Mouse (Mus musculus) thymus, adult 2 months (tissue): ENCODE results near the gene Dffa. TPM values are rescaled to one million over a fixed set of nuclear protein-coding genes. Genes with fewer than 3 reads are reported as not detected.
A peak's percentile ranks its signal among the peaks of the same experiment; 100 is the strongest.

Experiments used
- DNase-seq: peaks from one replicate; pipeline ENCODE4 v3.0.0; 2021
- H3K27ac ChIP-seq: fragments of 200-500 bp; 2 replicates; pipeline ENCODE4 v1.5.1; 2012; ENCODE audit warnings: low read length, control low read depth; ENCODE audit not compliant: control insufficient read depth, insufficient read depth
- H3K27me3 ChIP-seq: fragments of 200-500 bp; 2 replicates; pipeline ENCODE4 v1.6.1; 2012; ENCODE audit warnings: mild to moderate bottlenecking, low read length, moderate library complexity, mixed read lengths; ENCODE audit not compliant: control insufficient read depth, insufficient read depth
- H3K36me3 ChIP-seq: fragments of 200-500 bp; 2 replicates; pipeline ENCODE4 v1.6.1; 2012; ENCODE audit warnings: mild to moderate bottlenecking, low read length, moderate library complexity; ENCODE audit not compliant: control insufficient read depth, insufficient read depth
- H3K4me1 ChIP-seq: fragments of 200-500 bp; replicated peaks from 2 replicates; pipeline ENCODE4 v1.6.1; 2012; ENCODE audit warnings: low read length; ENCODE audit not compliant: control insufficient read depth, insufficient read depth
- H3K4me3 ChIP-seq: fragments of 200-500 bp; 2 replicates; pipeline ENCODE4 v1.5.1; 2012; ENCODE audit warnings: mild to moderate bottlenecking, low read length, control low read depth, moderate library complexity; ENCODE audit not compliant: control insufficient read depth, insufficient read depth
- CTCF ChIP-seq: fragments of 200-500 bp; IDR thresholded peaks from 2 replicates; pipeline ENCODE4 v1.5.1; 2012; ENCODE audit warnings: mild to moderate bottlenecking, control low read depth, low read length, moderate library complexity, borderline replicate concordance; ENCODE audit not compliant: control insufficient read depth, poor library complexity, insufficient read depth; ENCODE audit errors: extremely low read depth
- POLR2A ChIP-seq: fragments of 200-500 bp; IDR thresholded peaks from 2 replicates; pipeline ENCODE4 v1.6.1; 2012; ENCODE audit warnings: mild to moderate bottlenecking, low read length, control low read depth, moderate library complexity; ENCODE audit not compliant: control insufficient read depth, poor library complexity, insufficient read depth; ENCODE audit errors: extremely low read depth
- WGBS: fragments of 180-500 bp; shearing (Covaris S2); methylation state at CpG from one replicate; pipeline ENCODE4 v1.1.7; 2018; 5-methylcytosine and 5-hydroxymethylcytosine counted together
- polyA plus RNA-seq: library from polyadenylated mRNA; depleted of rRNA; stranded (reverse); fragments of >200 nt; gene quantifications from 2 replicates; pipeline ENCODE4 v1.2.3, GENCODE M21; 2012

Gene Dffa
- polyA plus RNA-seq, 1 experiment = 40.2 TPM

DNA sequence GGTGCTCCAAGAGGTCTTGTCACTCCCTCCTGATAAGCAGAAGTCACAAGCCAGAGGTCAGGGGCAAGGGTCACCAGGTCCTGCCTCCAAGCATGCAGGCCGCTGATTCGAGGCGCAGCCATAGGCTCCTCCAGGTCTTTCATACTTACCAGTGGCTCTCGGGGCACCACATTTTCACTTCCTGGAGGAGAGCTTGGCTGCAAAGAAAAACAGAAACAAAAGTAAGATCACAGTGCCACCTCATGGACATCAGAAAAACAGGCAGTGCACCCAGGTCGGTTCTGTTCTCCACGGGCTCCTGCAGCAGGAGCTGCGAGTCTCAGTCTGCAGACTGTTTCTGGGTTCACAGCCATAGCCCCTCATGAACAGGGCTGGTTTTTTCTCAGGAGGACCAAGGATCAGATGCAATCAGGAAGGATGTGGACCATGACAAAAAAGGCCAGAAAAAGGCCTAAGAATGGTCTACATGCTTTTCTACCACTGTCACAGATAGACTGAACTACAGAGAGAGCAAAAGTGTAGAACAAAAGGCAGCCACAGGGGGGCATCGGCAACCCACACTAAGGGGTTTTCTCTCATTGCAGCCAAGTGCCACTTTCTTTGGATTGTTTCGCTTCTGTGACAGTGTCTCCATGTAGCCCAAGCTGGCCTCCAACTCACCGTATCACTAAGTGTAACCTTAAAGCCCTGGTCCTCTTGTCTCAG lies 27.9 kb upstream of the Dffa start:
- 0 out of 2 replicates have a peak overlapping the region, but pooled peaks have one; percentile 3 for H3K27ac ChIP-seq
- TF ChIP-seq CTCF (peak; percentile 62; the same call in 1 of the 2 replicates), POLR2A (no peak)
- DNase-seq = peak; percentile 77
- H3K27me3 ChIP-seq = no peaks in the 10 kb centered on the region
- no peaks in the 10 kb centered on the region for H3K36me3 ChIP-seq
- H3K4me1 ChIP-seq = peaks cover 4% of the 10 kb centered on the region; the same call in 1 of the 2 replicates
- 24% methylated on average over 10 of the region's 10 CpGs for WGBS
- H3K4me3 ChIP-seq = no peak overlapping the region

DNA sequence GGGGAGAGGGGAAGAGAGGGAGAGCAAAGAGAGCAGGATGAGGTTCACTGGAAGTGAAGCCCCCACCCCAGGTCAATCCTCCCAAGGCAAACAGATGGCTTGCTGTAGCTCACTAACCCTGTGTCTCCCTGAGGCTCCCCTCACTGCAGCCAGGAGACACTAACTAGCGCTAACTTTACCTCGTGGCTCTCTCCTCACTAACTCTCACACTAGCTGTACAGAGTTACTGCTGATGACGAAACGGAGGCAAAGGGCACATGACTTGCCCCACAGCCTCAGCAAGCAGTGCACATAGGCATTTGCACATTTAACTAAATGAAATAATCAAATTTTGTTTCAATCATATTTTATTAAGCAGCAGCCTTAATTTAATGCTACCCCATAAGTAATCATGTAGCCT lies 25.7 kb upstream of the Dffa start:
- Histone ChIP-seq H3K27ac (no peak overlapping the region), H3K27me3 (no peaks in the 10 kb centered on the region), H3K36me3 (no peaks in the 10 kb centered on the region), H3K4me3 (no peak overlapping the region), H3K4me1 (peaks cover 4% of the 10 kb centered on the region; the same call in 1 of the 2 replicates)
- DNase-seq = no peak
- TF ChIP-seq POLR2A = no peak
- TF ChIP-seq CTCF = no peak
- 87% methylated on average over 4 of the region's 4 CpGs for WGBS

DNA sequence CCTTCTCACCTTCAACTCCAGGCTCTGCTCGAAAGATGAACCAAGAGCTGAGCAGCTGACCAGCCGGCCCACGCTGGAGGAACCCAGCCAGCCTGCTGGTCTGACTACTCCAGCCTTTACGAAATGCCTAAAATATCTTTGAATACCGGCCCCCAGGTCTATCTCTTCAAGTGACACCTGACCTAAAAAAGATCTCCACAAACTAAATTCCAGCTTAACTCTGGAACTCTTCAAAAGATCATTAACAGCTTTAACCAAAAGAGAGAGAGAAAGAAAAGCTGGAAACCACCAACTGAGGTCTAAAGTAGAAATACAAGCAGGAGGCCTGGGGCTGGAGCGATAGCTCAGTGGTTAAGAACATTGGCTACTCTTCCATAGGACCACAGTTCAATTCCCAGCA lies 24.3 kb upstream of the Dffa start:
- WGBS = 93% methylated on average over 6 of the region's 6 CpGs
- Histone ChIP-seq H3K4me3 (no peak overlapping the region), H3K36me3 (no peaks in the 10 kb centered on the region), H3K4me1 (peaks cover 4% of the 10 kb centered on the region; the same call in 1 of the 2 replicates), H3K27ac (no peak overlapping the region), H3K27me3 (no peaks in the 10 kb centered on the region)
- no peak for TF ChIP-seq CTCF
- no peak for TF ChIP-seq POLR2A
- DNase-seq = no peak

DNA sequence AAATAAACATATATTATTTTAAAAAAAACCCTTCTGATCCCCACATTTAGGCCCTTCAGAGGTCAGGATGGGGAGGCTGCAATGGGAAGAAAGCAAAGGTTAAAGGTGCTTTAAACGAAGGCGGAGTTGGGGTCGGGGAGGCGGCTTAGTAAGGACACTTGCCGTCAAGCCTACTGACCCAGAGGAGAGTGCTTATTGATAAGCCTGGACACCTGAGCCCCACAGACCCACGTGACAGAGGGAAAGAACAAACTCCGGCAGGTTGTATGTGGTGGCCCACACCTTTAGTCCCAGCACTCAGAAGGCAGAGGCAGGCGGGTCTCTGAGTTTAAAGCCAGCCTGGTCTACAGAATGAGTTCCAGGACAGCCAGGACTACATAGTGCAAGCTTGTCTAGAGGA lies 23.8 kb upstream of the Dffa start:
- TF ChIP-seq POLR2A (no peak), CTCF (no peak)
- Histone ChIP-seq H3K4me1 (peaks cover 4% of the 10 kb centered on the region; the same call in 1 of the 2 replicates), H3K27ac (no peak overlapping the region), H3K27me3 (no peaks in the 10 kb centered on the region), H3K36me3 (no peaks in the 10 kb centered on the region), H3K4me3 (no peak overlapping the region)
- no peak for DNase-seq
- WGBS = 95% methylated on average over 8 of the region's 8 CpGs

DNA sequence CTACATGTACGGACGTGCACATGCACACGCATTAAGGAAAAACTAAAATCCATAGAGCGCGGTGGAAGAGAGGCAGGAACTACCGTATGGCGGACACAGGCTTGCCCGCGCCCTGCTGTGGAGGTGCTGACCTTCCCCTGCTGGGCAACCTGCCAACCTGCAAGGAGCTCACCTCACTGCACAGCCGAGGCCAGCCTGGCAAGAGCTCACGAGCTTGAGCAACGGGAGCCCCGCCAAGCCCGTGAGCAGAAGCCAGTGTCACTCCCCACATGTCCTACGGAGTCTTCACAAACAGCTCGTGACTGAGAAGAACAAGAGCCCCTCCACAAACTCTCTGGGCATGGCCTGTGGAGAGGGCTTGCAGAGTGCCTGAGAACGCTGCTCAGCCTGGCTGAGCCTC lies 22.4 kb upstream of the Dffa start:
- 90% methylated on average over 17 of the region's 17 CpGs for whole genome bisulfite sequencing
- Histone ChIP-seq H3K4me1 (no peaks in the 10 kb centered on the region; the same call in 1 of the 2 replicates), H3K36me3 (no peaks in the 10 kb centered on the region), H3K27ac (no peak overlapping the region), H3K27me3 (no peaks in the 10 kb centered on the region), H3K4me3 (no peak overlapping the region)
- DNase-seq = no peak
- no peak for TF ChIP-seq CTCF
- TF ChIP-seq POLR2A = no peak

DNA sequence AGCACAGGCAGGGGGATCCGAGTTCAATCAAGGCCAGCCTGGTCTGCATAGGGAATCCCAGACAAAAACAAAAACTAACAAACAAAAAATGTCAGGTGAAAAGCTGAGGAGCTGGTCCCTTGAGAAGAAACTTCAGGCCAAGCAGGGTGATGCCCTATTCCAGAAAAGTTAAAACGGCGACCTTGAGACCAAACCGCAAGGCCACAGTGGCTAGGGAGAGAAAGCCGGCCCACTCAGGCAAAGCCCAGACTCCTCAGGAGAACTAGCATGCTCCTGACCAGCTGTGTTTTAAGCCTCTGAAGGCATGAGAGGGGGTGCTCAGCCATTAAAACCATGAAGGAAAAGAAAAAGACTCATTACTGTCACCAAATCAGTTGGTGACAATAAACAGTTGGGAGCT lies 18.6 kb upstream of the Dffa start:
- no peak overlapping the region for H3K4me3 ChIP-seq
- no peak overlapping the region for H3K27ac ChIP-seq
- whole genome bisulfite sequencing = 94% methylated on average over 5 of the region's 5 CpGs
- H3K27me3 ChIP-seq = no peaks in the 10 kb centered on the region
- H3K36me3 ChIP-seq = no peaks in the 10 kb centered on the region
- H3K4me1 ChIP-seq = no peaks in the 10 kb centered on the region; the same call in 1 of the 2 replicates
- no peak for TF ChIP-seq CTCF
- DNase-seq = no peak
